Mouse (Mus musculus): ENCODE measurements around the gene Osbpl2.

DNA sequence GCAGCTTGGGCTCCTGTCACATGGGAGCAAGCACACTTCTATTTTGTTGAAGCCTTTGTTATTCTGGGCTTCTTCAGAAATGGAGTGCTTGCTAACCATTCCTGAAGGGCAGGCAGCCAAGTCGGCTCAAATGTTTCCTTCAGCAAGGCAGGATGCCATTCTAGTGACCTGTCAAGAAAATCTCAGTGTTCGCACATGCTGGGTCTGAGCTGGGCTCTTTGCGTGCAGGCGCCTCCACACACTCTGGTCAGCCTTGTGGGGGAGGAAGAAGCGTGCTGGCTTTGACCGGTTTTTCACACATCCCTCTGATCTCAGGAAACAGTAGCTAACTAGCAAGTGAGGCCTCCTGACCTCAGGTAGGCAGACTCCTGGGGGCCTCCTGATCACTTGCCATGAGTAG is 3.8 kb upstream of the Osbpl2 start:
- TF ChIP-seq CTCF (IDR thresholded peaks at IDR 0.05; ENCODE audit: low read depth) (no peak), EP300 (IDR thresholded peaks at IDR 0.05; ENCODE audit: low read depth) (no peak)
